ENCODE assay signal across 11 mouse cellular contexts in the genomic region with DNA sequence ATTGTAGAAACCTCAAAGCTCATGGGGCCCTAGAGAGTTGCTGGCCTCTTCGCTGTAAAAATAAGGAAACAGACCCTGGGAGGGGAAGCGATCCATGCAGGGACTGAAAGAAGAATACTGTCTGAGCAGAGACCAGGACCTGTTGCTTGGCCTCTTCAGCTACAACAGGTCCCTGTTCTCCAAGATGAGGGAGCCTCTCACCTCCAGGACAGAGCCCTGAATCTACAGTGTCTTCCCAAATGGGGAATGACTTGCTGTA.
DNase-seq lines count a peak whose midpoint lies in the region; ATAC-seq and TF ChIP-seq lines count a peak whose summit lies in the region.
"Had no signal": no experiment of that assay in that cellular context is flagged by ENCODE, and none has a peak within 500 bp of the region (broad histone marks: within the 10 kb centered on the region; RNA-seq: fewer than 3 reads in every experiment).

No protein-coding gene starts in this region.

- H3K27me3 ChIP-seq in heart, embryonic 12.5 days (replicated peaks), result peaks cover 77% of the 10 kb centered on the region
- peaks cover 77% of the 10 kb centered on the region for H3K27me3 ChIP-seq in limb, embryonic 12.5 days
- H3K27me3 ChIP-seq in limb, embryonic 10.5 days (ENCODE audit: low read depth, poor library complexity, severe bottlenecking), result peaks cover 87% of the 10 kb centered on the region

- 63% methylated on average over 2 of the region's 2 CpGs for WGBS in heart, embryonic 12.5 days
- WGBS in limb, embryonic 12.5 days, result 64% methylated on average over 2 of the region's 2 CpGs
- WGBS in limb, embryonic 10.5 days, result 83% methylated on average over 2 of the region's 2 CpGs

- intact Hi-C loops in heart, postnatal 10 days (cut with DNase I), result loop anchor here (5.0 kb wide), 1 partner anchor 80 kb away; the partner anchor contains the start of gene Slc16a2

- TF ChIP-seq CTCF in cortical plate, adult 2 months (IDR thresholded peaks at IDR 0.05; ENCODE audit: extremely low read depth, insufficient read depth, low read length), result no peak

- ATAC-seq in heart, embryonic 12.5 days (ENCODE audit: insufficient number of reproducible peaks, low FRiP score), result no peak
- ATAC-seq in limb, embryonic 12.5 days (ENCODE audit: insufficient number of reproducible peaks, insufficient read depth, low FRiP score, low TSS enrichment, low read depth), result no peak
- peak; percentile 72 for ATAC-seq in megakaryocyte, adult 5-6 weeks (ENCODE audit: poor library complexity, severe bottlenecking)

- H3K4me3 ChIP-seq in heart, embryonic 12.5 days, result no peak overlapping the region
- H3K4me3 ChIP-seq in limb, embryonic 12.5 days (replicated peaks), result no peak overlapping the region
- H3K4me3 ChIP-seq in limb, embryonic 10.5 days, result no peak overlapping the region
- no peak overlapping the region for H3K4me3 ChIP-seq in cortical plate, adult 2 months (ENCODE audit: insufficient read depth, low read length)
- H3K4me3 ChIP-seq: erythroblast, embryonic 14.5 days; midbrain, embryonic 10.5 days had no signal

- no peaks in the 10 kb centered on the region for H3K36me3 ChIP-seq in heart, embryonic 12.5 days
- no peaks in the 10 kb centered on the region for H3K36me3 ChIP-seq in limb, embryonic 12.5 days
- H3K36me3 ChIP-seq in limb, embryonic 10.5 days, result no peaks in the 10 kb centered on the region
- H3K36me3 ChIP-seq: midbrain, embryonic 10.5 days had no signal

- DNase-seq in heart, postnatal 10 days, result no peak
- DNase-seq in limb, embryonic 10.5 days (ENCODE audit: low spot score), result no peak
- DNase-seq in thymus, postnatal 0 days (ENCODE audit: low spot score), result no peak
- DNase-seq: left cerebral cortex, postnatal 4 days; lung, adult 2 months had no signal

- H3K9ac ChIP-seq in heart, embryonic 12.5 days, result no peak overlapping the region
- H3K9ac ChIP-seq in limb, embryonic 12.5 days (replicated peaks), result no peak overlapping the region

- no peak for TF ChIP-seq POLR2A in cortical plate, adult 2 months (IDR thresholded peaks at IDR 0.05; ENCODE audit: extremely low read depth, insufficient read depth, low read length)

- no peaks in the 10 kb centered on the region for H3K9me3 ChIP-seq in heart, embryonic 12.5 days (replicated peaks)
- H3K9me3 ChIP-seq in limb, embryonic 12.5 days, result no peaks in the 10 kb centered on the region
- H3K9me3 ChIP-seq in limb, embryonic 10.5 days (replicated peaks), result no peaks in the 10 kb centered on the region
- H3K9me3 ChIP-seq: midbrain, embryonic 10.5 days had no signal

- no peak overlapping the region for H3K4me2 ChIP-seq in heart, embryonic 12.5 days
- H3K4me2 ChIP-seq in limb, embryonic 12.5 days, result no peak overlapping the region

- peak overlapping the region; percentile 16; the same call in 1 of the 2 replicates for H3K27ac ChIP-seq in heart, embryonic 12.5 days (ENCODE audit: poor library complexity, severe bottlenecking)
- peak overlapping the region; percentile 64; the same call in 1 of the 2 replicates for H3K27ac ChIP-seq in limb, embryonic 12.5 days
- no peak overlapping the region for H3K27ac ChIP-seq in limb, embryonic 10.5 days
- H3K27ac ChIP-seq in cortical plate, adult 2 months (ENCODE audit: insufficient read depth, low read length), result peak overlapping the region; percentile 28; the same call in 1 of the 2 replicates
- H3K27ac ChIP-seq: midbrain, embryonic 10.5 days had no signal

- peaks cover 11% of the 10 kb centered on the region; the same call in 1 of the 2 replicates for H3K4me1 ChIP-seq in heart, embryonic 12.5 days (replicated peaks)
- H3K4me1 ChIP-seq in limb, embryonic 12.5 days (replicated peaks), result peaks cover 20% of the 10 kb centered on the region
- H3K4me1 ChIP-seq in limb, embryonic 10.5 days, result peaks cover 18% of the 10 kb centered on the region; the same call in 1 of the 2 replicates
- peaks cover 6% of the 10 kb centered on the region for H3K4me1 ChIP-seq in cortical plate, adult 2 months (ENCODE audit: control insufficient read depth, insufficient read depth, low read length)
